Mouse (Mus musculus): Measurements from ENCODE around the gene Ube2q1.

The Ube2q1 gene

GRCm38 (mm10) chr3:89821548-89822480, 48.4 kb downstream of the Ube2q1 start:
- no peak for DNase-seq

- no peak for DNase-seq
These were observed 50.2 kb downstream of the Ube2q1 start for GRCm38 (mm10) chr3:89823594-89823993.

- DNase-seq, result no peak
These were observed 52.9 kb downstream of the Ube2q1 start for GRCm38 (mm10) chr3:89826295-89826694.

GRCm38 (mm10) chr3:89830815-89831591, 57.6 kb downstream of the Ube2q1 start, which contains the start of gene She:
Gene She (plus strand): TSS chr3:89831370.
- no peak for DNase-seq
